8 mouse cellular contexts compared by ENCODE assay signal in the genomic region with DNA sequence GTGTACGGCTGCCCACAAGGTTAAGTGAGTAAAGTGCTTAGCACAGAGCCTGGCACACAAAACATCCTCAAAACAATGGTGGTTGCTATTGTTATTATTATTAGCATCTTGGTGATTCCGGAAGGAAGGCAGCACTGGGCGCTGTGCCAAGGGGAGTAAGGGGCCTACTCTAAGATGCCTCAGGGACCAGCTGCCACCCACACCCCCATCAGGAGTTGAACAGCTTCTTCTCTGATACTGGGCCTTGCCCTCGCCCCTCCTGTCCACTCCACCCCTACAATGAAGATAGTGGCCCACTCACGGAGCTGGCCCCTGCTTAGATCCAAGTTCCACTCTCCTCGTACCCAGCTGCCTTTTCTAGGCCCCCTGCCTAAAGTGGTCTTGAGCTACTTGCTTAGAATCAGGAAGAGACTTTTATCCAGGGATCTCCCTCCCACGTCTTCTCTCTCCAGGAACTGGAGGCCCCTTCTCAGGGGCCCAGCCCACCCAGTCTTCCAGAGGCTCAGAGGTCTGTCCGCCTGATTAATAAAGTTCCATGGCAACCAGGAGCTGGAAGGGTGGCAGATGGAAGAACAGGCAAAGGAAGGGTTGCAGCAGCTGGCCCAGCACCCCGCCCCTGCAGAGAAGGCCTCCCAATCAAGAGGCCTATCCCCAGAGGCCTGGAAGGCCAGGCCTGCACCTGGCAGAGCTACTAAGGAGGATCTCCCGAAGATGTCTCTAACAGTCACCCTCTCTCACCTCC. TPM values are rescaled to one million over a fixed set of nuclear protein-coding genes. Genes with fewer than 3 reads are reported as not detected.
DNase-seq lines count a peak whose midpoint lies in the region; ATAC-seq and TF ChIP-seq lines count a peak whose summit lies in the region.

No protein-coding gene starts in this region.

- peak overlapping the region; percentile 82 for H3K4me2 ChIP-seq in stomach, postnatal 0 days (replicated peaks; ENCODE audit: low read depth)

- 22% methylated on average over 10 of the region's 10 CpGs for WGBS in hindbrain, embryonic 10.5 days
- 17% methylated on average over 10 of the region's 10 CpGs for WGBS in stomach, postnatal 0 days

- DNase-seq in cerebellum, adult 9-11 months, result peak; percentile 51
- DNase-seq in cerebellum, adult 9-10 months, result no peak
- DNase-seq in 3T3-L1 (ENCODE audit: low read depth, low spot score), result peak; percentile 56
- DNase-seq in hindbrain, embryonic 10.5 days (ENCODE audit: low spot score), result peak; percentile 62
- peak; percentile 43 for DNase-seq in lung, postnatal 10 days
- DNase-seq in stomach, postnatal 0 days (ENCODE audit: low spot score), result peak; percentile 31
- no peak for DNase-seq in frontal cortex, postnatal 25 days (ENCODE audit: low spot score in 2 of 2)

- no peak for TF ChIP-seq POLR2A in cortical plate, adult 2 months (IDR thresholded peaks at IDR 0.05; ENCODE audit: extremely low read depth, insufficient read depth, low read length)

- 0 out of 2 replicates have a peak, but pooled peaks have one; percentile 0 for ATAC-seq in stomach, postnatal 0 days (ENCODE audit: low FRiP score, low TSS enrichment)

- peak overlapping the region; percentile 65 for H3K9ac ChIP-seq in stomach, postnatal 0 days (ENCODE audit: low read length)

- TF ChIP-seq CTCF in cortical plate, adult 2 months (IDR thresholded peaks at IDR 0.05; ENCODE audit: extremely low read depth, insufficient read depth, low read length), result no peak
- TF ChIP-seq CTCF in stomach, postnatal 0 days (IDR thresholded peaks at IDR 0.05; ENCODE audit: low read depth), result no peak

- H3K4me3 ChIP-seq in cortical plate, adult 2 months (ENCODE audit: insufficient read depth, low read length), result peak overlapping the region; percentile 46
- H3K4me3 ChIP-seq in hindbrain, embryonic 10.5 days, result peak overlapping the region; percentile 90
- H3K4me3 ChIP-seq in stomach, postnatal 0 days (ENCODE audit: low read depth, low read length), result peak overlapping the region; percentile 70

- H3K27ac ChIP-seq in cortical plate, adult 2 months (ENCODE audit: insufficient read depth, low read length), result no peak overlapping the region
- H3K27ac ChIP-seq in hindbrain, embryonic 10.5 days, result peak overlapping the region; percentile 97
- H3K27ac ChIP-seq in stomach, postnatal 0 days (replicated peaks), result peak overlapping the region; percentile 82

- H3K36me3 ChIP-seq in hindbrain, embryonic 10.5 days, result peaks cover 34% of the 10 kb centered on the region
- no peaks in the 10 kb centered on the region for H3K36me3 ChIP-seq in stomach, postnatal 0 days (ENCODE audit: control insufficient read depth, insufficient read depth, low read length)

- H3K4me1 ChIP-seq in cortical plate, adult 2 months (ENCODE audit: control insufficient read depth, insufficient read depth, low read length), result peaks cover 2% of the 10 kb centered on the region; the same call in 1 of the 2 replicates
- H3K4me1 ChIP-seq in hindbrain, embryonic 10.5 days (replicated peaks), result peaks cover 76% of the 10 kb centered on the region
- peaks cover 5% of the 10 kb centered on the region for H3K4me1 ChIP-seq in stomach, postnatal 0 days (replicated peaks; ENCODE audit: control insufficient read depth, insufficient read depth)

- TF ChIP-seq EP300 in stomach, postnatal 0 days (optimal IDR thresholded peaks at IDR 0.05), result no peak

- H3K27me3 ChIP-seq in hindbrain, embryonic 10.5 days (ENCODE audit: insufficient read depth, poor library complexity, severe bottlenecking), result no peaks in the 10 kb centered on the region
- no peaks in the 10 kb centered on the region for H3K27me3 ChIP-seq in stomach, postnatal 0 days (ENCODE audit: control insufficient read depth, insufficient read depth, low read length)

- H3K9me3 ChIP-seq in hindbrain, embryonic 10.5 days, result no peaks in the 10 kb centered on the region
- no peaks in the 10 kb centered on the region for H3K9me3 ChIP-seq in stomach, postnatal 0 days (ENCODE audit: control insufficient read depth, low read length)

RNA-seq across cellular contexts. Expression of gene E2f1, which starts 1.2 kb away (rescaled TPM):
- polyA plus RNA-seq in cortical plate, adult 2 months (2012; rRNA removed), result 14.2 and 15.2 TPM in 2 replicates
- 41.4 and 43.8 TPM in 2 replicates for polyA plus RNA-seq in hindbrain, embryonic 10.5 days (2016; fragmentation: Nextera tagmentation; extraction: Ambion mirVana)
- 5.7 and 6.1 TPM in 2 replicates for polyA plus RNA-seq in stomach, postnatal 0 days (2015; fragmentation: Nextera tagmentation; extraction: Ambion mirVana)

RNA-seq across cellular contexts. Expression of gene Necab3, which starts 9.8 kb away (rescaled TPM):
- polyA plus RNA-seq in cortical plate, adult 2 months (2012; rRNA removed), result 122 and 131 TPM in 2 replicates
- 9.8 and 16.0 TPM in 2 replicates for polyA plus RNA-seq in hindbrain, embryonic 10.5 days (2016; fragmentation: Nextera tagmentation; extraction: Ambion mirVana)
- polyA plus RNA-seq in stomach, postnatal 0 days (2015; fragmentation: Nextera tagmentation; extraction: Ambion mirVana), result 0.50 and 0.70 TPM in 2 replicates

RNA-seq across cellular contexts. Expression of gene Actl10, which starts 16.9 kb away (rescaled TPM):
- polyA plus RNA-seq in cortical plate, adult 2 months (2012; rRNA removed), result not detected in 2 replicates
- 0.60 and 1.3 TPM in 2 replicates for polyA plus RNA-seq in hindbrain, embryonic 10.5 days (2016; fragmentation: Nextera tagmentation; extraction: Ambion mirVana)
- polyA plus RNA-seq in stomach, postnatal 0 days (2015; fragmentation: Nextera tagmentation; extraction: Ambion mirVana), result not detected in 2 replicates

RNA-seq across cellular contexts. Expression of gene 1700003F12Rik, which starts 21.6 kb away (rescaled TPM):
- polyA plus RNA-seq in cortical plate, adult 2 months (2012; rRNA removed), result 0.94 and 1.0 TPM in 2 replicates
- 9.5 and 10.0 TPM in 2 replicates for polyA plus RNA-seq in hindbrain, embryonic 10.5 days (2016; fragmentation: Nextera tagmentation; extraction: Ambion mirVana)
- polyA plus RNA-seq in stomach, postnatal 0 days (2015; fragmentation: Nextera tagmentation; extraction: Ambion mirVana), result 0.87 and 0.89 TPM in 2 replicates

RNA-seq across cellular contexts. Expression of gene Pxmp4, which starts 35.0 kb away (rescaled TPM):
- polyA plus RNA-seq in cortical plate, adult 2 months (2012; rRNA removed), result 20.9 and 21.5 TPM in 2 replicates
- polyA plus RNA-seq in hindbrain, embryonic 10.5 days (2016; fragmentation: Nextera tagmentation; extraction: Ambion mirVana), result 14.5 and 16.9 TPM in 2 replicates
- polyA plus RNA-seq in stomach, postnatal 0 days (2015; fragmentation: Nextera tagmentation; extraction: Ambion mirVana), result 49.7 and 52.8 TPM in 2 replicates

Comparison
In these comparisons a context has a peak if more than half of its experiments do, and no peak if none do; other contexts are left out.
1. DNase-seq: peak in cerebellum, adult 9-11 months (single experiment), 3T3-L1 (single experiment), hindbrain, embryonic 10.5 days (single experiment), lung, postnatal 10 days (single experiment) and stomach, postnatal 0 days (single experiment); none in cerebellum, adult 9-10 months (single experiment) and frontal cortex, postnatal 25 days (0 of 2).
2. Peak in every context shown above with its lines, with median percentiles within 50 percentile points of each other: H3K4me3 ChIP-seq.